Mouse (Mus musculus) lung, embryonic 14.5 days (tissue): Measurements from ENCODE around the gene Arid1a. TPM values are rescaled to one million over a fixed set of nuclear protein-coding genes. Genes with fewer than 3 reads are reported as not detected.

Experiments
- ATAC-seq: fragments of 200-750 bp; cut with Nextera tagmentation; 2 replicates; pipeline ENCODE4 v1.8.0; 2017; ENCODE audit warnings: mild to moderate bottlenecking, moderate TSS enrichment, moderate library complexity; ENCODE audit not compliant: insufficient read depth
- DNase-seq: peaks from one replicate; pipeline ENCODE4 v3.0.0-alpha.2; 2015
- H3K27ac ChIP-seq: fragments of 300-500 bp; sonication (generic); 2 replicates; pipeline ENCODE4 v1.5.1; 2014; ENCODE audit warnings: low read depth, mild to moderate bottlenecking, moderate library complexity
- H3K27me3 ChIP-seq: fragments of 300-500 bp; sonication (generic); 2 replicates; pipeline ENCODE4 v1.6.1; 2014; ENCODE audit warnings: low read length, control low read depth; ENCODE audit not compliant: insufficient read depth
- H3K36me3 ChIP-seq: fragments of 300-500 bp; sonication (generic); 2 replicates; pipeline ENCODE4 v1.6.1; 2014; ENCODE audit warnings: control low read depth; ENCODE audit not compliant: insufficient read depth
- H3K4me1 ChIP-seq: fragments of 300-500 bp; sonication (generic); 2 replicates; pipeline ENCODE4 v1.6.1; 2014; ENCODE audit warnings: antibody characterized with exemption, control low read depth; ENCODE audit not compliant: insufficient read depth
- H3K4me2 ChIP-seq: fragments of 300-500 bp; sonication (generic); 2 replicates; pipeline ENCODE4 v1.6.1; 2014; ENCODE audit warnings: mild to moderate bottlenecking
- H3K4me3 ChIP-seq: fragments of 300-500 bp; sonication (generic); 2 replicates; pipeline ENCODE4 v1.5.1; 2014; ENCODE audit warnings: low read depth, low read length
- H3K9ac ChIP-seq: fragments of 300-500 bp; sonication (generic); 2 replicates; pipeline ENCODE4 v1.6.1; 2014
- H3K9me3 ChIP-seq: fragments of 300-500 bp; sonication (generic); 2 replicates; pipeline ENCODE4 v1.6.1; 2016; ENCODE audit warnings: low read depth, low read length, control low read depth
- CTCF ChIP-seq: IDR thresholded peaks from 2 replicates; pipeline ENCODE4 v1.5.1; 2016; ENCODE audit warnings: antibody characterized with exemption, low read depth
- WGBS: fragments of 180-500 bp; shearing (Covaris S2); extraction: QIAGEN DNeasy Blood & Tissue Kit; methylation state at CpG from one replicate; pipeline ENCODE4 v1.1.7; 2014; 5-methylcytosine and 5-hydroxymethylcytosine counted together
- polyA plus RNA-seq: library from polyadenylated mRNA; unstranded; fragments of >200 nt; fragmentation: Nextera tagmentation; extraction: Ambion mirVana; gene quantifications from 2 replicates; pipeline ENCODE4 v1.2.1, GENCODE M21; 2014

Gene Arid1a
- polyA plus RNA-seq, 1 experiment from 2014 or later, result 44.7 TPM

- no peaks in the 10 kb centered on the region for H3K27me3 ChIP-seq
- H3K9ac ChIP-seq, result no peak overlapping the region
- no peak overlapping the region for H3K4me3 ChIP-seq
- ATAC-seq (no peak), DNase-seq (no peak)
- no peaks in the 10 kb centered on the region for H3K9me3 ChIP-seq
- no peak overlapping the region for H3K27ac ChIP-seq
- H3K36me3 ChIP-seq, result no peaks in the 10 kb centered on the region
- no peaks in the 10 kb centered on the region for H3K4me1 ChIP-seq
- WGBS, result 69% methylated on average over 6 of the region's 6 CpGs
- TF ChIP-seq CTCF, result no peak
- H3K4me2 ChIP-seq, result no peak overlapping the region
These were observed 6.5 kb upstream of the Arid1a start for GRCm38 (mm10) chr4:133763112-133763511.

GRCm38 (mm10) chr4:133759659-133760058 is 3.1 kb upstream of the Arid1a start:
- Histone ChIP-seq H3K9ac (no peak overlapping the region), H3K27ac (no peak overlapping the region), H3K36me3 (no peaks in the 10 kb centered on the region), H3K9me3 (no peaks in the 10 kb centered on the region), H3K4me3 (no peak overlapping the region), H3K4me2 (no peak overlapping the region), H3K4me1 (peaks cover 16% of the 10 kb centered on the region), H3K27me3 (no peaks in the 10 kb centered on the region)
- ATAC-seq (no peak), DNase-seq (no peak)
- WGBS, result 79% methylated on average over 8 of the region's 8 CpGs
- no peak for TF ChIP-seq CTCF

GRCm38 (mm10) chr4:133757269-133757835 is 783 bp upstream of the Arid1a start:
- peak overlapping the region; percentile 100 for H3K27ac ChIP-seq
- H3K36me3 ChIP-seq, result no peaks in the 10 kb centered on the region
- H3K4me3 ChIP-seq, result peak overlapping the region; percentile 100
- H3K9ac ChIP-seq, result peak overlapping the region; percentile 83
- 0 out of 2 replicates have a peak, but pooled peaks have one; percentile 9 for TF ChIP-seq CTCF
- no peaks in the 10 kb centered on the region for H3K9me3 ChIP-seq
- peaks cover 17% of the 10 kb centered on the region for H3K4me1 ChIP-seq
- peak overlapping the region; percentile 98 for H3K4me2 ChIP-seq
- no peaks in the 10 kb centered on the region for H3K27me3 ChIP-seq
- ATAC-seq, result peak; percentile 35
- under 1% methylated on average over 38 of the region's 38 CpGs for WGBS
- DNase-seq, result peak; percentile 96

GRCm38 (mm10) chr4:133755861-133756371 is 653 bp downstream of the Arid1a start:
- Histone ChIP-seq H3K9me3 (no peaks in the 10 kb centered on the region), H3K4me2 (peak overlapping the region; percentile 98), H3K36me3 (no peaks in the 10 kb centered on the region), H3K27ac (peak overlapping the region; percentile 100), H3K4me1 (peaks cover 17% of the 10 kb centered on the region), H3K4me3 (peak overlapping the region; percentile 100), H3K27me3 (no peaks in the 10 kb centered on the region), H3K9ac (peak overlapping the region; percentile 83)
- DNase-seq, result peak; percentile 71
- 3% methylated on average over 11 of the region's 11 CpGs for WGBS
- no peak for ATAC-seq
- no peak for TF ChIP-seq CTCF

GRCm38 (mm10) chr4:133754871-133755765 is 1.5 kb downstream of the Arid1a start:
- peak overlapping the region; percentile 100 for H3K9ac ChIP-seq

GRCm38 (mm10) chr4:133754238-133754637 is 2.3 kb downstream of the Arid1a start:
- Histone ChIP-seq H3K4me1 (peaks cover 34% of the 10 kb centered on the region), H3K36me3 (peaks cover 5% of the 10 kb centered on the region; the same call in 1 of the 2 replicates), H3K4me3 (peak overlapping the region; percentile 100), H3K9me3 (no peaks in the 10 kb centered on the region), H3K27ac (peak overlapping the region; percentile 100), H3K9ac (peak overlapping the region; percentile 100), H3K4me2 (peak overlapping the region; percentile 98), H3K27me3 (no peaks in the 10 kb centered on the region)
- DNase-seq, result peak; percentile 98
- WGBS, result 0% methylated on average over 46 of the region's 50 CpGs
- TF ChIP-seq CTCF, result peak; percentile 12; the same call in 1 of the 2 replicates
- ATAC-seq, result peak; percentile 81

More at GRCm38 (mm10) chr4:133754871-133755765, 1.5 kb downstream of the Arid1a start:
- Histone ChIP-seq H3K27me3 (no peaks in the 10 kb centered on the region), H3K4me2 (peak overlapping the region; percentile 98), H3K36me3 (no peaks in the 10 kb centered on the region), H3K27ac (peak overlapping the region; percentile 100), H3K9me3 (no peaks in the 10 kb centered on the region), H3K4me1 (peaks cover 25% of the 10 kb centered on the region), H3K4me3 (peak overlapping the region; percentile 100)
- DNase-seq, result peak; percentile 48
- WGBS, result 14% methylated on average over 10 of the region's 10 CpGs
- ATAC-seq, result no peak
- TF ChIP-seq CTCF, result no peak
